Mouse (Mus musculus) forebrain, embryonic 10.5 days (tissue): Measurements from ENCODE around the gene Limk1. TPM values are rescaled to one million over a fixed set of nuclear protein-coding genes. Genes with fewer than 3 reads are reported as not detected.
"Not testable (repeated sequence)": the region's sequence is repeated elsewhere in the genome, so short reads cannot be mapped to it uniquely, and the experiment has no call there.

Experiments used
- DNase-seq: peaks from one replicate; pipeline ENCODE4 v3.0.0-alpha.2; 2017; ENCODE audit warnings: low spot score; ENCODE audit errors: extremely low spot score
- H3K27ac ChIP-seq: fragments of 300-500 bp; sonication (generic); 2 replicates; pipeline ENCODE4 v1.5.1; 2016; ENCODE audit warnings: mild to moderate bottlenecking
- H3K27me3 ChIP-seq: fragments of 300-500 bp; sonication (generic); 2 replicates; pipeline ENCODE4 v1.6.1; 2016; ENCODE audit warnings: mild to moderate bottlenecking; ENCODE audit not compliant: poor library complexity, severe bottlenecking
- H3K36me3 ChIP-seq: fragments of 300-500 bp; sonication (generic); replicated peaks from 2 replicates; pipeline ENCODE4 v1.6.1; 2016; ENCODE audit warnings: mild to moderate bottlenecking, moderate library complexity
- H3K4me1 ChIP-seq: fragments of 300-500 bp; sonication (generic); 2 replicates; pipeline ENCODE4 v1.6.1; 2016
- H3K4me3 ChIP-seq: fragments of 300-500 bp; sonication (generic); 2 replicates; pipeline ENCODE4 v1.5.1; 2016; ENCODE audit warnings: mild to moderate bottlenecking, moderate library complexity
- H3K9me3 ChIP-seq: fragments of 300-500 bp; sonication (generic); 2 replicates; pipeline ENCODE4 v1.6.1; 2016; ENCODE audit warnings: mild to moderate bottlenecking, moderate library complexity
- WGBS: fragments of 180-500 bp; shearing (Covaris S2); methylation state at CpG from one replicate; pipeline ENCODE4 v1.1.7; 2016; 5-methylcytosine and 5-hydroxymethylcytosine counted together
- polyA plus RNA-seq: library from polyadenylated mRNA; unstranded; fragments of >200 nt; fragmentation: Nextera tagmentation; extraction: Ambion mirVana; gene quantifications from 2 replicates; pipeline ENCODE4 v1.2.1, GENCODE M21; 2016

The Limk1 gene
- polyA plus RNA-seq, 1 experiment from 2014 or later = 7.1 TPM

- Histone ChIP-seq H3K9me3 (no peaks in the 10 kb centered on the region), H3K36me3 (peaks cover 49% of the 10 kb centered on the region), H3K27me3 (no peaks in the 10 kb centered on the region), H3K4me3 (no peak overlapping the region), H3K4me1 (peaks cover 39% of the 10 kb centered on the region), H3K27ac (no peak overlapping the region)
- DNase-seq = no peak
- 92% methylated on average over 6 of the region's 6 CpGs for WGBS
These were observed 15.8 kb downstream of the Limk1 start for GRCm38 (mm10) chr5:134672611-134673010.

GRCm38 (mm10) chr5:134672198-134672516 is 16.2 kb downstream of the Limk1 start:
- Histone ChIP-seq H3K4me1 (peaks cover 35% of the 10 kb centered on the region), H3K36me3 (peaks cover 50% of the 10 kb centered on the region), H3K27me3 (no peaks in the 10 kb centered on the region), H3K4me3 (no peak overlapping the region), H3K9me3 (no peaks in the 10 kb centered on the region), H3K27ac (peak overlapping the region; percentile 66)
- no peak for DNase-seq
- WGBS = 98% methylated on average over 1 of the region's 1 CpGs

GRCm38 (mm10) chr5:134671335-134672197 is 16.8 kb downstream of the Limk1 start:
- WGBS = 81% methylated on average over 17 of the region's 17 CpGs
- peaks cover 54% of the 10 kb centered on the region for H3K36me3 ChIP-seq
- H3K27ac ChIP-seq = peak overlapping the region; percentile 66
- no peak for DNase-seq
- H3K4me1 ChIP-seq = peaks cover 29% of the 10 kb centered on the region
- no peaks in the 10 kb centered on the region for H3K27me3 ChIP-seq
- no peaks in the 10 kb centered on the region for H3K9me3 ChIP-seq
- H3K4me3 ChIP-seq = no peak overlapping the region

DNA sequence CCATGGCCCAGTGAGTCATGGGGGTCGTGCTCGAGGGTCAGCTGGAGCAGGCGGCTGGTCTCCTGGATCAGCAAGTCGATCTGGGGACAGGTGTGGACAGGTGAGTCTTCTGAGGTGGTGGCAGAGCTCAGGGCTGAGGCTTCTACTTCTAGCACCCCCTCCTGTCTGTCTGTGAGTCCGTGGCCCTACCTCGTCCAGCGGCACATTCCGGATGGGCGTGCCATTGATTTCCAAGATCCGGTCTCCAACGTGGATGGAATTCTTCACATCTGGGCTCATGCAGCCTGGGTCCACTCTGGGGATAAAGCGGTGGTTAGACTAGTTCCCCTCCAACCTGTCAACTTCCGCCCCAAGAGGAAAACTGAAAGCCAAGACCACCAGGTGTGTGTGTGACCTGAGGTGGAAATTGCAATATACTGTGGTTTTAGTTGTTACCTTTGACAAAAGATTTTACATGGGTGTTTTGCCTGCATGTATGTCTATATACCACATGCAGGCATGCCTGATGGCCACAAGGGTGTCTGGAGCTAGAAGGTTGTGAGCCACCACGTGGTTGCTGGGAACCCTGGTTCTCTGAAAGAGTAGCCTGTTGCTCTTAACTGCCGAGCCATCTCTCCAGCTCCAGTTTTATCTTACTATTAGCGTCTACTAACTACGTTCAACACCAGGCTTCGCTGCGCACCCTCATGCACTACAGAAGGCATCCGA is 19.2 kb downstream of the Limk1 start:
- peaks cover 77% of the 10 kb centered on the region for H3K36me3 ChIP-seq
- H3K27me3 ChIP-seq = no peaks in the 10 kb centered on the region
- no peak overlapping the region for H3K27ac ChIP-seq
- 80% methylated on average over 20 of the region's 20 CpGs for WGBS
- no peak for DNase-seq
- H3K9me3 ChIP-seq = no peaks in the 10 kb centered on the region
- H3K4me3 ChIP-seq = no peak overlapping the region
- peaks cover 8% of the 10 kb centered on the region; the same call in 1 of the 2 replicates for H3K4me1 ChIP-seq

DNA sequence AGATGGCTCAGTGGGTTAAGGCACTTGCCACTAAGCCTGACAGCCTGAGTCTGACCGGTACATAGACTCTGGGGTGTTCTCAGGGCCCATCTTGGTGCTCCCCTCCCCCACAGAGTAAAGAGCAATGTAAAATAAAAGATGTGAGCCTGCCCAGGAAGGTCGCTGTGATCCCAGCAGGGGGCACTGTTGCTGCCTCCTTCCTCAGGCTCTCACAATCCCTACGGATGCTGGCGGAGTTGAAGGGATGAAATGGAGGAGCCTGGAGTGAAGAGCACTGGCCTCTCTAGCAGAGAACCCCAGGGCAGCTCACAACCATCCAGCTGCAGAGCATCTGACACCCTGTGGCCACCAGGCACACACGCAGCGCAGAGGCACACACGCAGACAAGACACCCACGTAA is 19.9 kb downstream of the Limk1 start:
- WGBS = 34% methylated on average over 8 of the region's 8 CpGs
- H3K4me1 ChIP-seq = peaks cover 8% of the 10 kb centered on the region; the same call in 1 of the 2 replicates
- H3K27me3 ChIP-seq = no peaks in the 10 kb centered on the region
- DNase-seq = peak; percentile 47
- H3K27ac ChIP-seq = no peak overlapping the region
- H3K4me3 ChIP-seq = no peak overlapping the region
- peaks cover 83% of the 10 kb centered on the region for H3K36me3 ChIP-seq
- H3K9me3 ChIP-seq = no peaks in the 10 kb centered on the region

GRCm38 (mm10) chr5:134656708-134657107 is 31.7 kb downstream of the Limk1 start:
- H3K36me3 ChIP-seq = peaks cover 49% of the 10 kb centered on the region
- no peak overlapping the region for H3K4me3 ChIP-seq
- no peak for DNase-seq
- no peaks in the 10 kb centered on the region for H3K27me3 ChIP-seq
- peak overlapping the region; percentile 48; the same call in 1 of the 2 replicates for H3K27ac ChIP-seq
- WGBS = 82% methylated on average over 4 of the region's 4 CpGs
- H3K9me3 ChIP-seq = no peaks in the 10 kb centered on the region
- H3K4me1 ChIP-seq = 0 out of 2 replicates have a peak, but pooled peaks cover 6% of the 10 kb centered on the region

GRCm38 (mm10) chr5:134652015-134652414 is 36.4 kb downstream of the Limk1 start:
- no peak overlapping the region for H3K27ac ChIP-seq
- peaks cover 8% of the 10 kb centered on the region for H3K36me3 ChIP-seq
- no peak overlapping the region for H3K4me3 ChIP-seq
- no peak for DNase-seq
- 81% methylated on average over 7 of the region's 7 CpGs for WGBS
- H3K27me3 ChIP-seq = no peaks in the 10 kb centered on the region
- H3K4me1 ChIP-seq = 0 out of 2 replicates have a peak, but pooled peaks cover 6% of the 10 kb centered on the region
- no peaks in the 10 kb centered on the region; the same call in 1 of the 2 replicates for H3K9me3 ChIP-seq

GRCm38 (mm10) chr5:134650926-134651325 is 37.5 kb downstream of the Limk1 start:
- H3K36me3 ChIP-seq = no peaks in the 10 kb centered on the region
- DNase-seq = peak; percentile 31
- H3K27me3 ChIP-seq = no peaks in the 10 kb centered on the region
- no peak overlapping the region for H3K4me3 ChIP-seq
- no peak overlapping the region for H3K27ac ChIP-seq
- 57% methylated on average over 5 of the region's 5 CpGs for whole genome bisulfite sequencing
- 0 out of 2 replicates have a peak, but pooled peaks cover 3% of the 10 kb centered on the region for H3K4me1 ChIP-seq
- H3K9me3 ChIP-seq = no peaks in the 10 kb centered on the region; the same call in 1 of the 2 replicates

GRCm38 (mm10) chr5:134648976-134649375 is 39.4 kb downstream of the Limk1 start:
- not testable (repeated sequence) for DNase-seq, H3K36me3 ChIP-seq, H3K27ac ChIP-seq, H3K4me1 ChIP-seq, H3K4me3 ChIP-seq, H3K9me3 ChIP-seq, H3K27me3 ChIP-seq
- WGBS = 91% methylated on average over 3 of the region's 4 CpGs

DNA sequence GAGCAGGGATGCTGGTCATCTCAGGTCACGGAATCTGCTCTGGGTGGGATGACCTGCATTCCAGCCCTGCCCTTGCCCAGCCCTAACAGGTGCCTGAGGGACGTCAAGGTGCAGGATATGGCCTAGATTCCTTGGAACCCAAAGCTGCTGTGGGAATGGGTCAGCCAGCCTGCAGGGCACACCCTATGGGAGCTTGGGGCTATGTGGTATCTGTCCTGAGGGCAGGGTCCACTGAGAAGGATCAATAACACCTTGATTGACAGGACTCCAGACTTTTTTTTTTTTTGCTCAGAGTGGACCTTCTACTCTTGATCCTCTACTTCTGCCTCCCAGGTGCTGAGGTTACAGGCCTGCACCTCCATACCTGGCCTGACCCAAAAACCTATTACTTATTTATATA is 41.0 kb downstream of the Limk1 start:
- H3K27ac ChIP-seq = no peak overlapping the region
- DNase-seq = no peak
- no peaks in the 10 kb centered on the region; the same call in 1 of the 2 replicates for H3K9me3 ChIP-seq
- no peaks in the 10 kb centered on the region for H3K4me1 ChIP-seq
- H3K4me3 ChIP-seq = no peak overlapping the region
- H3K36me3 ChIP-seq = no peaks in the 10 kb centered on the region
- WGBS = 71% methylated on average over 2 of the region's 2 CpGs
- H3K27me3 ChIP-seq = no peaks in the 10 kb centered on the region

- 78% methylated on average over 4 of the region's 4 CpGs for WGBS
- no peaks in the 10 kb centered on the region; the same call in 1 of the 2 replicates for H3K9me3 ChIP-seq
- no peak overlapping the region for H3K4me3 ChIP-seq
- no peak overlapping the region for H3K27ac ChIP-seq
- H3K36me3 ChIP-seq = no peaks in the 10 kb centered on the region
- H3K4me1 ChIP-seq = no peaks in the 10 kb centered on the region
- H3K27me3 ChIP-seq = no peaks in the 10 kb centered on the region
- no peak for DNase-seq
These were observed 41.9 kb downstream of the Limk1 start for GRCm38 (mm10) chr5:134646461-134646860.

- Histone ChIP-seq H3K36me3 (no peaks in the 10 kb centered on the region), H3K9me3 (no peaks in the 10 kb centered on the region), H3K27me3 (no peaks in the 10 kb centered on the region), H3K4me1 (peaks cover 5% of the 10 kb centered on the region), H3K4me3 (no peak overlapping the region), H3K27ac (no peak overlapping the region)
- 83% methylated on average over 8 of the region's 8 CpGs for WGBS
- DNase-seq = no peak
These were observed 43.7 kb downstream of the Limk1 start for GRCm38 (mm10) chr5:134644643-134645118.

- 79% methylated on average over 1 of the region's 1 CpGs for WGBS
- DNase-seq = no peak
These were observed 44.3 kb downstream of the Limk1 start for GRCm38 (mm10) chr5:134644121-134644520.

More at GRCm38 (mm10) chr5:134644121-134644520, 44.3 kb downstream of the Limk1 start:
- H3K9me3 ChIP-seq = no peaks in the 10 kb centered on the region
- no peaks in the 10 kb centered on the region for H3K36me3 ChIP-seq
- peaks cover 9% of the 10 kb centered on the region for H3K4me1 ChIP-seq
- H3K4me3 ChIP-seq = no peak overlapping the region
- H3K27ac ChIP-seq = no peak overlapping the region
- no peaks in the 10 kb centered on the region for H3K27me3 ChIP-seq
